Mouse (Mus musculus) bone marrow, adult 2 months (tissue): Measurements from ENCODE around the gene Nfix. TPM values are rescaled to one million over a fixed set of nuclear protein-coding genes. Genes with fewer than 3 reads are reported as not detected.

Source experiments
- H3K27ac ChIP-seq: fragments of 200-500 bp; 2 replicates; pipeline ENCODE4 v1.5.1; 2012; ENCODE audit warnings: low read depth, mild to moderate bottlenecking, control low read depth, inconsistent platforms, low read length; ENCODE audit not compliant: control insufficient read depth, poor library complexity, insufficient read depth
- H3K4me1 ChIP-seq: fragments of 200-500 bp; 2 replicates; pipeline ENCODE4 v1.6.1; 2011; ENCODE audit warnings: low read length; ENCODE audit not compliant: control insufficient read depth, insufficient read depth
- H3K4me3 ChIP-seq: fragments of 200-500 bp; replicated peaks from 2 replicates; pipeline ENCODE3; 2011; ENCODE audit warnings: mild to moderate bottlenecking, low read depth, low read length, control low read depth; ENCODE audit not compliant: control insufficient read depth
- CTCF ChIP-seq: fragments of 200-500 bp; IDR thresholded peaks from 2 replicates; pipeline ENCODE4 v1.5.1; 2011; ENCODE audit warnings: low read length, control low read depth; ENCODE audit not compliant: control insufficient read depth, insufficient read depth
- POLR2A ChIP-seq: fragments of 200-500 bp; IDR thresholded peaks from 2 replicates; pipeline ENCODE4 v1.6.1; 2011; ENCODE audit warnings: low read depth, mild to moderate bottlenecking, control low read depth, low read length, borderline replicate concordance; ENCODE audit not compliant: control insufficient read depth
- WGBS: fragments of 180-500 bp; shearing (Covaris S2); methylation state at CpG from one replicate; pipeline ENCODE4 v1.1.7; 2018; 5-methylcytosine and 5-hydroxymethylcytosine counted together
- polyA plus RNA-seq: library from polyadenylated mRNA; stranded (reverse); fragments of >200 nt; gene quantifications from 2 replicates; pipeline ENCODE4 v1.2.4, GENCODE M21; 2011; ENCODE audit warnings: low replicate concordance; ENCODE audit not compliant: missing spikeins, insufficient read depth, insufficient read length

The Nfix gene
- polyA plus RNA-seq, 1 experiment: 20.6 TPM

DNA sequence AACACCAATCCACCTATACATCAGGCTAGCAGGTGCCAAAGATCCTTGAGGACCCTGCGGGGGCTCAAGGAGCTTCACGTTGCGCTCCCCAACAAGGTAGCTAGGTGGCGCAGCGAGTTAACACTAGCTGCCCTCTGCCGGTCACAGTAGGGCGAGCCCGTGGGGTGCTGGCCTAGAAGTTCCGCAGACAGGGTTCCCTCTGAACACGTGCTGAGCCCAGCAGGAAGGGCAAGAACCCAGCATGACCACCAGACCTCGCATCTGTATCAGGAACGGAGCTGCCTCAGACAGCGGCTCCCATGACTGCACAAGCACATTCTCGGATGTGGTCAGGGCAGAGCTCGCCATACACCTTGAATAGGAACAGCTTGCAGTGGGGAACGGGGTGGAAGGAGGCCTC, 62.5 kb downstream of the Nfix start:
- H3K4me3 ChIP-seq: no peak overlapping the region
- peaks cover 2% of the 10 kb centered on the region; the same call in 1 of the 2 replicates for H3K4me1 ChIP-seq
- H3K27ac ChIP-seq: 0 out of 2 replicates have a peak overlapping the region, but pooled peaks have one; percentile 1
- TF ChIP-seq CTCF (peak; percentile 99), POLR2A (peak; percentile 50; the same call in 1 of the 2 replicates)
- under 1% methylated on average over 16 of the region's 16 CpGs for WGBS

DNA sequence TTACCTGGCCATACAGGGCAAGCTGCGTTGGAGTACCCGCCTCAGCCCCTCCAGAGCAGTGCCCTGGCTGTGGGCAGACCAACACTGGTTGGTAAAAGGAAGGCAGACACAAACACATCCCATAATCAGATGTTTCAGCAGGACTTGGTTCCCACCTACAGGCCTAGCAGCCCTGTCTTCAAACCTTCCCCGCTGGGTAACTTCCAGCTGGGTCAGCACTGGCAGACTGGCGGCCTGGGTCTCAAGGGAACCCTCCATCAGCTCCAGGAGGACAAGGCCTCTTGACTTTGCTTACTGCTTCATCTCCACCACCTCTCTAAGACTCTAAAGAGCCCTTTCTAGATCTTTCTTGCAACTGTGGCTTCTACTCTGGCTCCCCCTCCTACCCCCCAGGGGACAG, 63.6 kb downstream of the Nfix start:
- TF ChIP-seq CTCF (no peak), POLR2A (no peak)
- Histone ChIP-seq H3K27ac (peak overlapping the region; percentile 1; the same call in 1 of the 2 replicates), H3K4me3 (no peak overlapping the region), H3K4me1 (peaks cover 4% of the 10 kb centered on the region; the same call in 1 of the 2 replicates)
- WGBS: 91% methylated on average over 4 of the region's 4 CpGs

DNA sequence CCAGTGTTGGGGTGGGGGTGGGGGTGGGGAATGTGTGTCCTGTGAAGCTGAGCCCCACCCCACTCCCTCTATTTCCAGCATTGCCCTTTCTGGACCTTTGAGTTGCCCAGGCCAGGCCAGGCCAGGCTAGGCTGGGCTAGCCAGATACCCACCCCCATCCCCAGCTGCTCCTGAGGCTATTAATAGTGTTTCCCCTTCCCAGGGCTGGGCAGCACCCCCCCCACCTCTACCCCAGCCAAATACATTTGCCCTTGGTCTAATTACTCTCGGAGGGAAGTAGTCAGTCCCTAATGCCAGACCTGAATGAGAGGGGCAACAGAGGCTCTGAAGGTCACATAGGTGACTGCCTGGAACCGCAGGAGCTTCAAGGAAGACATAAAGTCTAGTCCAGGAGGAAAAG, 64.5 kb downstream of the Nfix start:
- H3K4me1 ChIP-seq: peaks cover 4% of the 10 kb centered on the region; the same call in 1 of the 2 replicates
- 65% methylated on average over 2 of the region's 2 CpGs for WGBS
- no peak overlapping the region for H3K27ac ChIP-seq
- TF ChIP-seq POLR2A: no peak
- TF ChIP-seq CTCF: no peak
- H3K4me3 ChIP-seq: no peak overlapping the region

DNA sequence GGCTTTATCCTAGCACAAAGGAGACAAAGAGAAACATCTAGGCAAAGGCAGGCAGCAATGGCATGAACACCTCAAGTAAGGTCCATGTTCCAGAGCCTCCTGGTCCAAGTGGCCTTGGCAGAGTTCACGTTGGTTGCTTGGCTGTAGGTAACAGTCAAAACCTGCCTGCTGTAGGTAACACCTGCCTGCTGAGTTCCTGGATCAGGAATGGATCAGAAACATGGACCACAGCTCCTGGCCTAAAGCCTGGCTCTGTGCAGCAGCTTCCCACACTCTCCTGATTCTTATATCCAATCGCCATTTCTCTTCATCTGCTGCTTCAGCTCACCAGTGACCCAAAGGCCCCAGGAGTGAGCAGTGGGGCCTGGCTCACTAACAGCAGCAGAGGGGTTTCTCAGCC, 65.5 kb downstream of the Nfix start:
- 79% methylated on average over 2 of the region's 2 CpGs for WGBS
- peaks cover 5% of the 10 kb centered on the region; the same call in 1 of the 2 replicates for H3K4me1 ChIP-seq
- H3K27ac ChIP-seq: no peak overlapping the region
- TF ChIP-seq POLR2A (no peak), CTCF (no peak)
- no peak overlapping the region for H3K4me3 ChIP-seq

DNA sequence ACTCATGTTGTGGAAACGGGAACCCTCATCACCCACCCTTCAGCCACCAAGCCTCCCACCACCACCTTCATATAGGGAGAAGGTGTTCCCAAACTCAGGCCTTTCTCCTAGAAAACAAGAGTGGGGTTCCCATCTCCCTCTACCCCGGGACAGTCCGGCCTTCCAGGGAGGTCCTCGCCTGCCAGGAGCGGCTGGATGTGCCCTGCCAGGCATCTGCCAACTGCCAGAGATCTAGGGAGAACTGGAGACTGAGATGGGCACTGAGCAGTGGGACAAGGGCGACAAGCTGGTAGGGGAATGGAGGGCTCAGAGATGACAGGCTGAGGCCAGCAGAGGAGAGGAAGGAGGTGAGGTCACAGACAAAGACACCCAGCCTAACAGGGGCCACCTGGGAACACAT, 66.2 kb downstream of the Nfix start:
- WGBS: 87% methylated on average over 6 of the region's 6 CpGs
- H3K4me1 ChIP-seq: peaks cover 9% of the 10 kb centered on the region
- TF ChIP-seq CTCF (no peak), POLR2A (no peak)
- H3K4me3 ChIP-seq: no peak overlapping the region
- no peak overlapping the region for H3K27ac ChIP-seq

GRCm38 (mm10) chr8:84732996-84733395, 67.1 kb downstream of the Nfix start:
- TF ChIP-seq POLR2A: no peak
- TF ChIP-seq CTCF: no peak
- WGBS: 80% methylated on average over 6 of the region's 6 CpGs
- no peak overlapping the region for H3K27ac ChIP-seq
- H3K4me3 ChIP-seq: no peak overlapping the region
- H3K4me1 ChIP-seq: peaks cover 9% of the 10 kb centered on the region

- WGBS: 64% methylated on average over 5 of the region's 5 CpGs
- H3K4me1 ChIP-seq: peaks cover 7% of the 10 kb centered on the region
- TF ChIP-seq POLR2A (no peak), CTCF (no peak)
- no peak overlapping the region for H3K27ac ChIP-seq
- no peak overlapping the region for H3K4me3 ChIP-seq
Observed at GRCm38 (mm10) chr8:84732545-84732944, 67.6 kb downstream of the Nfix start.

GRCm38 (mm10) chr8:84731371-84732177, 68.6 kb downstream of the Nfix start:
- no peak for TF ChIP-seq CTCF
- TF ChIP-seq POLR2A: no peak
- peak overlapping the region; percentile 88 for H3K27ac ChIP-seq
- 60% methylated on average over 11 of the region's 11 CpGs for WGBS
- H3K4me1 ChIP-seq: peaks cover 7% of the 10 kb centered on the region
- no peak overlapping the region for H3K4me3 ChIP-seq
